Mouse (Mus musculus) liver, embryonic 14.5 days (tissue): Measurements from ENCODE around the gene Il22ra1.

Experiments
- CTCF ChIP-seq: IDR thresholded peaks from 2 replicates; pipeline ENCODE4 v1.5.1; 2016; ENCODE audit warnings: antibody characterized with exemption, low read depth, control low read depth
- EP300 ChIP-seq: IDR thresholded peaks from 2 replicates; pipeline ENCODE4 v1.6.1; 2016; ENCODE audit warnings: antibody characterized with exemption, low read depth

GRCm38 (mm10) chr4:135704016-135704415 is 24.0 kb upstream of the Il22ra1 start:
- TF ChIP-seq CTCF = no peak
- peak; percentile 53 for TF ChIP-seq EP300
